Mouse (Mus musculus): Measurements from ENCODE around the gene Rgs7bp. TPM values are rescaled to one million over a fixed set of nuclear protein-coding genes. Genes with fewer than 3 reads are reported as not detected.

Gene Rgs7bp
- polyA plus RNA-seq, 1 experiment from 2014 or later = 1.4 TPM

DNA sequence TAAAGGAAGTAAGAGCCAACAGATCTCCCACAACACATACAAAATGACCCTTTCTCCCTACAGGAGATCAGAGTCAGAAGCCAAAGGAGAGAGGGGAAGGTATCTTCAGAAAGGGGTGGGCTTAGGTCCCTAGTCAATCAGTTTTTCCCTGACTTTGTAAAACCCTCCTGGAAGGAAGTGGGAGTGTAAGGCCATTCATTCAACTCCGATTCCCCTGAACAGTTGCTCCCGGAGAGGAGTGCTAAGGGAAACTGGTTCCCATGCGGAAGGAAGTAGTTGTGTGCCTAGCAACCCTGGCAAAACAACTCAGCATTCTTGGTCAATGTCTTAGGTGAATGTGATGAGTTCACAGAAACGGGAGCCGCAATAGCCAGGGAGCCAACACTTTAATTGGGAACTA, 644 bp upstream of the Rgs7bp start:
- DNase-seq (ENCODE audit: low spot score) = no peak
- Histone ChIP-seq H3K4me3 (ENCODE audit: low read depth, low read length) (no peak overlapping the region; the same call in 1 of the 2 replicates), H3K27ac (ENCODE audit: low read depth, low read length) (no peak overlapping the region), H3K9me3 (ENCODE audit: control insufficient read depth, low read length) (no peaks in the 10 kb centered on the region), H3K9ac (ENCODE audit: low read length) (no peak overlapping the region), H3K4me2 (ENCODE audit: low read depth, low read length, severe bottlenecking) (peak overlapping the region; percentile 93), H3K36me3 (ENCODE audit: control insufficient read depth, insufficient read depth, low read length) (no peaks in the 10 kb centered on the region), H3K27me3 (ENCODE audit: control insufficient read depth, insufficient read depth, low read length) (peaks cover 11% of the 10 kb centered on the region; the same call in 1 of the 2 replicates), H3K4me1 (replicated peaks; ENCODE audit: control insufficient read depth, insufficient read depth, low read length) (peaks cover 4% of the 10 kb centered on the region; the same call in 1 of the 2 replicates)
- 24% methylated on average over 5 of the region's 5 CpGs for WGBS
- no peak for ATAC-seq (replicated peaks; ENCODE audit: low FRiP score)

DNA sequence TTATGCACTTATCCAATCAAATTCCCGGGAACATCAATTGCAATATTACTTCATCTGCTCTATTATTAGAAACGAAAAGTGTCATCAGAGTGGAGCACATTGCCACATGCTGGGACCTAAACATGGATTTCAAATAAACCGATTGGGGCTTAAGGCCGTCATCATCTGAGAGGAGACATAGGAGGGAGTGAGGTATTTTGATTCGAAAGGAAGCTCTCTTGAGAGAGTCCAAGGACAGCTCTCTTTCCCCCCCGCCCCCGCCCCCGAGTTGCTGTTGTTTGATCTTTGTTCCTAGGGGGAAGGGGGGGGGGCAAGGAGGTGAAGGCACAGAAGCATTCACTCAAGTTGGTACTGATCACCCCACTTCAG, 195 bp upstream of the Rgs7bp start:
- ATAC-seq (replicated peaks; ENCODE audit: low FRiP score) = peak; percentile 34
- under 1% methylated on average over 8 of the region's 8 CpGs for WGBS

DNA sequence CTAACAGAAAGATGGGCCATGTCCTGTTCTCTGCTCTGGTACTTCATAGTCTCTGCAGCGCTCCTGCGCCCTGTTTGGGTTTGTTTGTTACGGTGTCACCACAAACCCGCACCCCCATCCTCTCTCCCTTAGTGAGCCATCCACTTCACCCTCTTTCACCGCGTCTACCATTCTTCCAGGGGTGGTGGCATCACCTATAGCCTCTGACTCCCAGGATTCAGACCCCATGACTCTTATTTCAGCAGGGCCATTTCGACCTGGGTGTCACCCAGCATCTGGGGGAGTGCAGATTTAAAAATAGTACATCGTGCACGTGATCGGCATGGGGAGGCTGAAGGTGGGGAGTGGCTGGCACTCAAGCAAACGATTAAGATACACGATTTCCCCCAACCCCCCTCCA, 1.1 kb downstream of the Rgs7bp start:
- Histone ChIP-seq H3K9ac (ENCODE audit: low read length) (peak overlapping the region; percentile 71), H3K36me3 (ENCODE audit: control insufficient read depth, insufficient read depth, low read length) (no peaks in the 10 kb centered on the region), H3K27ac (ENCODE audit: low read depth, low read length) (no peak overlapping the region), H3K4me1 (replicated peaks; ENCODE audit: control insufficient read depth, insufficient read depth, low read length) (peaks cover 4% of the 10 kb centered on the region; the same call in 1 of the 2 replicates), H3K27me3 (ENCODE audit: control insufficient read depth, insufficient read depth, low read length) (peaks cover 11% of the 10 kb centered on the region; the same call in 1 of the 2 replicates), H3K9me3 (ENCODE audit: control insufficient read depth, low read length) (no peaks in the 10 kb centered on the region), H3K4me3 (ENCODE audit: low read depth, low read length) (peak overlapping the region; percentile 64), H3K4me2 (ENCODE audit: low read depth, low read length, severe bottlenecking) (peak overlapping the region; percentile 93)
- peak; percentile 57 for DNase-seq (ENCODE audit: low spot score)
- peak; percentile 22 for ATAC-seq (replicated peaks; ENCODE audit: low FRiP score)
- WGBS = 1% methylated on average over 12 of the region's 12 CpGs

More for the DNA sequence above, 195 bp upstream of the Rgs7bp start:
- Histone ChIP-seq H3K4me1 (replicated peaks; ENCODE audit: control insufficient read depth, insufficient read depth, low read length) (peaks cover 4% of the 10 kb centered on the region; the same call in 1 of the 2 replicates), H3K9ac (ENCODE audit: low read length) (peak overlapping the region; percentile 71), H3K36me3 (ENCODE audit: control insufficient read depth, insufficient read depth, low read length) (no peaks in the 10 kb centered on the region), H3K4me3 (ENCODE audit: low read depth, low read length) (peak overlapping the region; percentile 64), H3K27me3 (ENCODE audit: control insufficient read depth, insufficient read depth, low read length) (peaks cover 11% of the 10 kb centered on the region; the same call in 1 of the 2 replicates), H3K4me2 (ENCODE audit: low read depth, low read length, severe bottlenecking) (peak overlapping the region; percentile 93), H3K27ac (ENCODE audit: low read depth, low read length) (no peak overlapping the region), H3K9me3 (ENCODE audit: control insufficient read depth, low read length) (no peaks in the 10 kb centered on the region)
- DNase-seq (ENCODE audit: low spot score) = no peak

DNA sequence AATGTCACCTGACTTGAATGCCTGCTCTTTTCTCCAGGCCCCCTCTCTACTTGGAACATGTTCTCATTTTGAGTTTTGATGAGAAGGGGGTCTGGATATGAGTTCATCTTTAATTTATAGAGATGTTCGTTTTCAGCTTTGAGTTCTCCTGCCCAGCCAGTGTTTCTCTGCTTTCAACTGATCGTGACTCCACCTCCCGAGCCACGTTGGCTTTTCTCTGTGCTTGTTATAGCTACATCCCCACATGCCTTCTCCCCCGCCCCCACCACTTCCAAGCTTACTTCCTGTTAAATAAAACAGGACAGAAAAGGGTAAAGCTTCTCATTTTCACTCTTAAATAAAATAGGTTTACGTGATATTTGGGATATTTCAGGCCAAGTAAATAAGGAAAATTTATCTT, 3.3 kb downstream of the Rgs7bp start:
- ATAC-seq (replicated peaks; ENCODE audit: low FRiP score) (no peak), DNase-seq (ENCODE audit: low spot score) (no peak)
- 48% methylated on average over 6 of the region's 6 CpGs for WGBS
- H3K9me3 ChIP-seq (ENCODE audit: control insufficient read depth, low read length) = no peaks in the 10 kb centered on the region
- H3K27ac ChIP-seq (ENCODE audit: low read depth, low read length) = no peak overlapping the region
- no peak overlapping the region for H3K9ac ChIP-seq (ENCODE audit: low read length)
- H3K4me2 ChIP-seq (ENCODE audit: low read depth, low read length, severe bottlenecking) = no peak overlapping the region
- H3K4me1 ChIP-seq (replicated peaks; ENCODE audit: control insufficient read depth, insufficient read depth, low read length) = peaks cover 4% of the 10 kb centered on the region; the same call in 1 of the 2 replicates
- H3K36me3 ChIP-seq (ENCODE audit: control insufficient read depth, insufficient read depth, low read length) = no peaks in the 10 kb centered on the region
- H3K4me3 ChIP-seq (ENCODE audit: low read depth, low read length) = no peak overlapping the region
- H3K27me3 ChIP-seq (ENCODE audit: control insufficient read depth, insufficient read depth, low read length) = peaks cover 11% of the 10 kb centered on the region; the same call in 1 of the 2 replicates

DNA sequence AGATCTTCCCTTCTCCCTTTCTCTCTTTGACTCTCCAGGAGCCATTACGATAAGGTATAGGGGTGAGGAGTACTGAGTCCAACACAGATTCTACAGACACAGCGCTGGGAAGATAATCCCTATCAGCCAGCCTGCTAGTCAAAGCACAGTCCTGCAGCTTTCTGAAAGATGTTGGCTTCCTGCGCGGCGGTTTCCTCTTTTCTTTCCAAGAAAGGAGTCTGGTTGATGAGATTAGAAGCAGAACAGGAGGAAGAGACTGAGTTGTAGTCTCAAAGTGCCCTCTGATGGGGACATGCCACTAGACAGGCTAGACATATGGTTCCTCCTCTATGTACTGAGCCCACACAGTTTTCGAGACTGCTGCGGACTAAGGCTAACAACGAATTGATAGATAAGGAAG, 6.1 kb downstream of the Rgs7bp start:
- Histone ChIP-seq H3K4me3 (ENCODE audit: low read depth, low read length) (no peak overlapping the region), H3K9me3 (ENCODE audit: control insufficient read depth, low read length) (no peaks in the 10 kb centered on the region), H3K27me3 (ENCODE audit: control insufficient read depth, insufficient read depth, low read length) (peaks cover 11% of the 10 kb centered on the region; the same call in 1 of the 2 replicates), H3K4me2 (ENCODE audit: low read depth, low read length, severe bottlenecking) (no peak overlapping the region), H3K36me3 (ENCODE audit: control insufficient read depth, insufficient read depth, low read length) (no peaks in the 10 kb centered on the region), H3K9ac (ENCODE audit: low read length) (no peak overlapping the region), H3K27ac (ENCODE audit: low read depth, low read length) (no peak overlapping the region), H3K4me1 (replicated peaks; ENCODE audit: control insufficient read depth, insufficient read depth, low read length) (peaks cover 2% of the 10 kb centered on the region; the same call in 1 of the 2 replicates)
- ATAC-seq (replicated peaks; ENCODE audit: low FRiP score) = no peak
- WGBS = 75% methylated on average over 8 of the region's 8 CpGs
- DNase-seq (ENCODE audit: low spot score) = no peak

DNA sequence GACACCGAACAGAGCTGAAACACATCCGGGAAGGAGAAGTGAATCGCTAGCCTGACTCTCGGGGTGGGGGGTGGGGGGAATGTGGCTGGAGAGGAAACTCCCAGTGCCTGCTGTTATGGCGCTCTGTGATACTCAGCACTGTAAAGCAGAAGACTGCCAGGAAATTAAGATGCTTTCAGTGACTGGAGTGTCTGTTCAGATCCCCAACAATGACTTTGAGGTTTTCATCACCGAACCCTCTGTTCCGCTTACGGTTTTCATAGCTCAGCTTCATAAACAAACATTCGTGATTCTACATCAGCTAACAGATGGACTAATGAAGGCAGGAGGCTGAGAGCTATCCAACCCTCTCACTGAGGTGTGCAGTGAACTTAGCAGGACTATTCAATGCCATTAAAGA, 7.4 kb downstream of the Rgs7bp start:
- DNase-seq (ENCODE audit: low spot score) (no peak), ATAC-seq (replicated peaks; ENCODE audit: low FRiP score) (no peak)
- H3K4me1 ChIP-seq (replicated peaks; ENCODE audit: control insufficient read depth, insufficient read depth, low read length) = no peaks in the 10 kb centered on the region
- H3K9me3 ChIP-seq (ENCODE audit: control insufficient read depth, low read length) = no peaks in the 10 kb centered on the region
- H3K4me3 ChIP-seq (ENCODE audit: low read depth, low read length) = no peak overlapping the region
- H3K27ac ChIP-seq (ENCODE audit: low read depth, low read length) = no peak overlapping the region
- H3K27me3 ChIP-seq (ENCODE audit: control insufficient read depth, insufficient read depth, low read length) = peaks cover under 1% of the 10 kb centered on the region; the same call in 1 of the 2 replicates
- WGBS = 77% methylated on average over 9 of the region's 9 CpGs
- no peak overlapping the region for H3K9ac ChIP-seq (ENCODE audit: low read length)
- no peaks in the 10 kb centered on the region for H3K36me3 ChIP-seq (ENCODE audit: control insufficient read depth, insufficient read depth, low read length)
- H3K4me2 ChIP-seq (ENCODE audit: low read depth, low read length, severe bottlenecking) = no peak overlapping the region

DNA sequence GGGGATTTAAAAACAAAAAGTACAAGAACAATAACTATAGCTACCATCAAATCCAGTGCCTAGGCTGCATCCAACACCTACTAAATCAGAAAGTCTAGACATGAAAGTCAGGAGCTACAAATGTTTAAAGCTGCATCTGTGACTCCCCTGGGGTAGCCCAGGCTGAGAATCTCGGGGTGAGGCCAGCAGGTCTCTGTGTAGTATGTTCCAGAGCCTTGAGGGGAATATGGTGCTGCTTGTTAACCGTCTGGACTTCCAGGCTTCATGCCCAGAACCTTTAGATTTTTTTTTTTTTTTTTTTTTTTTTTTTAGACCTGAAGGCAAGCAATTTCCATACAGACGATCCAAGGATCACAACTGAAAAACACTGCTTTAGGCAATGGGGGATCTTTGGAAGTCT, 10.8 kb downstream of the Rgs7bp start:
- WGBS = 59% methylated on average over 3 of the region's 3 CpGs
- no peak overlapping the region for H3K4me2 ChIP-seq (ENCODE audit: low read depth, low read length, severe bottlenecking)
- H3K27ac ChIP-seq (ENCODE audit: low read depth, low read length) = no peak overlapping the region
- H3K9me3 ChIP-seq (ENCODE audit: control insufficient read depth, low read length) = no peaks in the 10 kb centered on the region
- no peaks in the 10 kb centered on the region for H3K36me3 ChIP-seq (ENCODE audit: control insufficient read depth, insufficient read depth, low read length)
- H3K27me3 ChIP-seq (ENCODE audit: control insufficient read depth, insufficient read depth, low read length) = no peaks in the 10 kb centered on the region
- no peak overlapping the region for H3K4me3 ChIP-seq (ENCODE audit: low read depth, low read length)
- ATAC-seq (replicated peaks; ENCODE audit: low FRiP score) = no peak
- no peak overlapping the region for H3K9ac ChIP-seq (ENCODE audit: low read length)
- no peaks in the 10 kb centered on the region for H3K4me1 ChIP-seq (replicated peaks; ENCODE audit: control insufficient read depth, insufficient read depth, low read length)
- DNase-seq (ENCODE audit: low spot score) = no peak

DNA sequence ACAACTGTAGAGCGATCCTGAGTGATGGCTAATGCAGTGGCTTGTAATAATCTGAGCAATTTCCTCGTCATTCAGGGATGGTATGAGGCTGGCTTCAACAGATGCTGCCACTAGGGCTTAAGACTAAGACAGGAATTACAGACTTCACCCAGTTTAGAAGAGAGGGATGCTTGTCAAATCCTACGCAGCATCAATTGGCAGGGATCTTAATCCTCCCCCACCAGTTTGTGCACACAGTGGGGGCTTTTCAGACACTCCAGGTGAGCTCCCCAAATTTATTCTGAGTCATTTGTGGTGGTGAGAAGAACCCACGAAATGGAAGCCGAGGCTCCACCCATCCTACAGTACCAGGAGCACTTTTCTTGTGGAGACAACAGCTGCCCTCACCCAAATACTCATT, 16.4 kb downstream of the Rgs7bp start:
- H3K36me3 ChIP-seq (ENCODE audit: control insufficient read depth, insufficient read depth, low read length) = no peaks in the 10 kb centered on the region
- H3K4me1 ChIP-seq (replicated peaks; ENCODE audit: control insufficient read depth, insufficient read depth, low read length) = no peaks in the 10 kb centered on the region
- H3K9me3 ChIP-seq (ENCODE audit: control insufficient read depth, low read length) = no peaks in the 10 kb centered on the region
- WGBS = 78% methylated on average over 5 of the region's 5 CpGs
- ATAC-seq (replicated peaks; ENCODE audit: low FRiP score) (no peak), DNase-seq (ENCODE audit: low spot score) (no peak)
- no peak overlapping the region for H3K4me3 ChIP-seq (ENCODE audit: low read depth, low read length)
- H3K9ac ChIP-seq (ENCODE audit: low read length) = no peak overlapping the region
- H3K4me2 ChIP-seq (ENCODE audit: low read depth, low read length, severe bottlenecking) = no peak overlapping the region
- no peak overlapping the region for H3K27ac ChIP-seq (ENCODE audit: low read depth, low read length)
- H3K27me3 ChIP-seq (ENCODE audit: control insufficient read depth, insufficient read depth, low read length) = no peaks in the 10 kb centered on the region

DNA sequence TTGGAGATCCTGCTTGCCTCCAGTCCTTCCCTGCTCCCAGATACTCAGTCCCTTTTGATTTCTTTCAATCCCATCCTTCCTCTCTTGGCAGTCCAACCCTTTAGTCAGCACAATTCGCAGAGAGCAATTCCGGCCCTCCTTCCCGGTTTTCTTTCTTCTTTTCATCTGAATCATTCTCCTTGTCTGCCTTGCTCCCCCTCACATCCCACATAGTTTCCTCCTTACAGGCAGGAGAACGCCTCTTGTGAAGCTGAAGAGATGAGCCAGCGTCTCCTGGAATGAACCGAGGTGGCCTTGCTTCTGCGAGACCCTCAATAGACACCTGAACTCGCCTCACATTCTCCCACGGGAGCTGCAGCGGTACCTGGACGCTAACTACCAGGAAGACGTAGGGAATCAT, 16.9 kb downstream of the Rgs7bp start:
- Histone ChIP-seq H3K9me3 (ENCODE audit: control insufficient read depth, low read length) (no peaks in the 10 kb centered on the region), H3K4me1 (replicated peaks; ENCODE audit: control insufficient read depth, insufficient read depth, low read length) (no peaks in the 10 kb centered on the region), H3K27me3 (ENCODE audit: control insufficient read depth, insufficient read depth, low read length) (no peaks in the 10 kb centered on the region), H3K9ac (ENCODE audit: low read length) (no peak overlapping the region), H3K27ac (ENCODE audit: low read depth, low read length) (no peak overlapping the region), H3K4me2 (ENCODE audit: low read depth, low read length, severe bottlenecking) (no peak overlapping the region), H3K36me3 (ENCODE audit: control insufficient read depth, insufficient read depth, low read length) (no peaks in the 10 kb centered on the region), H3K4me3 (ENCODE audit: low read depth, low read length) (no peak overlapping the region)
- no peak for DNase-seq (ENCODE audit: low spot score)
- ATAC-seq (replicated peaks; ENCODE audit: low FRiP score) = no peak
- 88% methylated on average over 12 of the region's 12 CpGs for WGBS
